Mouse (Mus musculus): ENCODE data around the gene Aldh3b1.

Aldh3b1 gene

GRCm38 (mm10) chr19:3882214-3882613 is 47.4 kb downstream of the Aldh3b1 start:
- in situ Hi-C loops (cut with MseI, MboI) = no loop called here

- in situ Hi-C loops (cut with MseI, MboI) = no loop called here
Observed at GRCm38 (mm10) chr19:3880054-3880848, 49.4 kb downstream of the Aldh3b1 start.

- in situ Hi-C loops (cut with MseI, MboI) = no loop called here
Observed at GRCm38 (mm10) chr19:3875045-3875444, 54.6 kb downstream of the Aldh3b1 start.

- in situ Hi-C loops (cut with MseI, MboI) = no loop called here
Observed at GRCm38 (mm10) chr19:3872373-3872772, 57.2 kb downstream of the Aldh3b1 start.

GRCm38 (mm10) chr19:3871468-3871867 is 58.1 kb downstream of the Aldh3b1 start:
- in situ Hi-C loops (cut with MseI, MboI) = no loop called here

- in situ Hi-C loops (cut with MseI, MboI) = no loop called here
Observed at GRCm38 (mm10) chr19:3868290-3868689, 61.3 kb downstream of the Aldh3b1 start.

GRCm38 (mm10) chr19:3864960-3865359 is 64.6 kb downstream of the Aldh3b1 start:
- in situ Hi-C loops (cut with MseI, MboI) = no loop called here

Measured in mouse trophoblast stem cell (cell line).